Mouse (Mus musculus): ENCODE measurements around the gene Wdr20. TPM values are rescaled to one million over a fixed set of nuclear protein-coding genes. Genes with fewer than 3 reads are reported as not detected.

Gene Wdr20
- polyA plus RNA-seq, 1 experiment from 2014 or later: 33.5 TPM

- WGBS: 92% methylated on average over 8 of the region's 8 CpGs
- no peak for ATAC-seq (ENCODE audit: low FRiP score)
- Histone ChIP-seq H3K4me2 (no peak overlapping the region), H3K9me3 (no peaks in the 10 kb centered on the region), H3K27ac (no peak overlapping the region), H3K9ac (no peak overlapping the region), H3K27me3 (no peaks in the 10 kb centered on the region), H3K4me3 (replicated peaks) (no peak overlapping the region), H3K36me3 (replicated peaks) (peaks cover 24% of the 10 kb centered on the region), H3K4me1 (peaks cover 6% of the 10 kb centered on the region; the same call in 1 of the 2 replicates)
Measured at GRCm38 (mm10) chr12:110791026-110791425, 53.3 kb downstream of the Wdr20 start.

- 87% methylated on average over 6 of the region's 6 CpGs for WGBS
Measured at GRCm38 (mm10) chr12:110795035-110795434, 57.3 kb downstream of the Wdr20 start.

GRCm38 (mm10) chr12:110796748-110797147, 59.0 kb downstream of the Wdr20 start:
- peaks cover 4% of the 10 kb centered on the region; the same call in 1 of the 2 replicates for H3K4me1 ChIP-seq
- no peak overlapping the region for H3K4me2 ChIP-seq
- WGBS: 88% methylated on average over 6 of the region's 6 CpGs
- no peaks in the 10 kb centered on the region for H3K27me3 ChIP-seq
- ATAC-seq (ENCODE audit: low FRiP score): no peak
- H3K36me3 ChIP-seq (replicated peaks): peaks cover 21% of the 10 kb centered on the region
- no peak overlapping the region for H3K27ac ChIP-seq
- H3K9ac ChIP-seq: no peak overlapping the region
- H3K4me3 ChIP-seq (replicated peaks): no peak overlapping the region
- no peaks in the 10 kb centered on the region for H3K9me3 ChIP-seq

More at GRCm38 (mm10) chr12:110795035-110795434, 57.3 kb downstream of the Wdr20 start:
- Histone ChIP-seq H3K9me3 (no peaks in the 10 kb centered on the region), H3K4me2 (no peak overlapping the region), H3K4me3 (replicated peaks) (no peak overlapping the region), H3K27ac (no peak overlapping the region), H3K9ac (no peak overlapping the region), H3K4me1 (peaks cover 4% of the 10 kb centered on the region; the same call in 1 of the 2 replicates), H3K36me3 (replicated peaks) (peaks cover 24% of the 10 kb centered on the region), H3K27me3 (no peaks in the 10 kb centered on the region)
- ATAC-seq (ENCODE audit: low FRiP score): no peak

GRCm38 (mm10) chr12:110797202-110797601, 59.5 kb downstream of the Wdr20 start:
- WGBS: 88% methylated on average over 6 of the region's 6 CpGs
- Histone ChIP-seq H3K27me3 (no peaks in the 10 kb centered on the region), H3K4me3 (replicated peaks) (no peak overlapping the region), H3K9me3 (no peaks in the 10 kb centered on the region), H3K9ac (no peak overlapping the region), H3K4me1 (peaks cover 5% of the 10 kb centered on the region; the same call in 1 of the 2 replicates), H3K36me3 (replicated peaks) (peaks cover 23% of the 10 kb centered on the region), H3K4me2 (no peak overlapping the region), H3K27ac (no peak overlapping the region)
- ATAC-seq (ENCODE audit: low FRiP score): no peak

GRCm38 (mm10) chr12:110797842-110798431, 60.2 kb downstream of the Wdr20 start:
- Histone ChIP-seq H3K27me3 (no peaks in the 10 kb centered on the region), H3K9ac (no peak overlapping the region), H3K4me1 (peaks cover 7% of the 10 kb centered on the region; the same call in 1 of the 2 replicates), H3K9me3 (no peaks in the 10 kb centered on the region), H3K4me3 (replicated peaks) (no peak overlapping the region), H3K27ac (0 out of 2 replicates have a peak overlapping the region, but pooled peaks have one; percentile 8), H3K36me3 (replicated peaks) (peaks cover 17% of the 10 kb centered on the region), H3K4me2 (no peak overlapping the region)
- no peak for ATAC-seq (ENCODE audit: low FRiP score)
- WGBS: 95% methylated on average over 10 of the region's 10 CpGs

- no peak overlapping the region for H3K27ac ChIP-seq
- no peaks in the 10 kb centered on the region for H3K9me3 ChIP-seq
- H3K4me2 ChIP-seq: no peak overlapping the region
- peaks cover 10% of the 10 kb centered on the region for H3K4me1 ChIP-seq
- peaks cover 7% of the 10 kb centered on the region; the same call in 1 of the 2 replicates for H3K36me3 ChIP-seq (replicated peaks)
- WGBS: 89% methylated on average over 4 of the region's 4 CpGs
- H3K9ac ChIP-seq: no peak overlapping the region
- H3K4me3 ChIP-seq (replicated peaks): no peak overlapping the region
- ATAC-seq (ENCODE audit: low FRiP score): no peak
- H3K27me3 ChIP-seq: no peaks in the 10 kb centered on the region
Measured at GRCm38 (mm10) chr12:110799226-110799625, 61.5 kb downstream of the Wdr20 start.

- Histone ChIP-seq H3K27ac (no peak overlapping the region), H3K4me1 (peaks cover 13% of the 10 kb centered on the region), H3K9ac (no peak overlapping the region), H3K27me3 (no peaks in the 10 kb centered on the region), H3K4me3 (replicated peaks) (no peak overlapping the region), H3K4me2 (no peak overlapping the region), H3K36me3 (replicated peaks) (peaks cover 13% of the 10 kb centered on the region), H3K9me3 (no peaks in the 10 kb centered on the region)
- no peak for ATAC-seq (ENCODE audit: low FRiP score)
- 89% methylated on average over 10 of the region's 10 CpGs for WGBS
Measured at GRCm38 (mm10) chr12:110801876-110802464, 64.2 kb downstream of the Wdr20 start.

GRCm38 (mm10) chr12:110802674-110803297, 65.0 kb downstream of the Wdr20 start:
- no peak for ATAC-seq (ENCODE audit: low FRiP score)
- H3K4me2 ChIP-seq: no peak overlapping the region
- WGBS: 90% methylated on average over 5 of the region's 5 CpGs
- H3K9me3 ChIP-seq: no peaks in the 10 kb centered on the region
- no peak overlapping the region for H3K27ac ChIP-seq
- H3K4me3 ChIP-seq (replicated peaks): no peak overlapping the region
- peaks cover 13% of the 10 kb centered on the region for H3K4me1 ChIP-seq
- H3K36me3 ChIP-seq (replicated peaks): peaks cover 19% of the 10 kb centered on the region
- H3K9ac ChIP-seq: no peak overlapping the region
- H3K27me3 ChIP-seq: no peaks in the 10 kb centered on the region

- Histone ChIP-seq H3K36me3 (replicated peaks) (peaks cover 23% of the 10 kb centered on the region), H3K4me3 (replicated peaks) (no peak overlapping the region), H3K27me3 (no peaks in the 10 kb centered on the region), H3K27ac (peak overlapping the region; percentile 33; the same call in 1 of the 2 replicates), H3K9me3 (no peaks in the 10 kb centered on the region), H3K9ac (no peak overlapping the region), H3K4me1 (peaks cover 26% of the 10 kb centered on the region), H3K4me2 (no peak overlapping the region)
- peak; percentile 74; the same call in 1 of the 2 replicates for ATAC-seq (ENCODE audit: low FRiP score)
- WGBS: 26% methylated on average over 10 of the region's 10 CpGs
Measured at GRCm38 (mm10) chr12:110804261-110804660, 66.5 kb downstream of the Wdr20 start.

GRCm38 (mm10) chr12:110806301-110806970, 68.7 kb downstream of the Wdr20 start:
- ATAC-seq (ENCODE audit: low FRiP score): no peak
- Histone ChIP-seq H3K36me3 (replicated peaks) (peaks cover 42% of the 10 kb centered on the region), H3K9me3 (no peaks in the 10 kb centered on the region), H3K4me2 (no peak overlapping the region), H3K4me1 (peaks cover 26% of the 10 kb centered on the region), H3K27ac (no peak overlapping the region), H3K9ac (no peak overlapping the region), H3K4me3 (replicated peaks) (no peak overlapping the region), H3K27me3 (no peaks in the 10 kb centered on the region)
- WGBS: 68% methylated on average over 3 of the region's 3 CpGs

- Histone ChIP-seq H3K4me2 (no peak overlapping the region), H3K36me3 (replicated peaks) (peaks cover 51% of the 10 kb centered on the region), H3K4me3 (replicated peaks) (no peak overlapping the region), H3K9ac (no peak overlapping the region), H3K27ac (0 out of 2 replicates have a peak overlapping the region, but pooled peaks have one; percentile 36), H3K9me3 (no peaks in the 10 kb centered on the region), H3K4me1 (peaks cover 21% of the 10 kb centered on the region), H3K27me3 (no peaks in the 10 kb centered on the region)
- 0 out of 2 replicates have a peak, but pooled peaks have one; percentile 39 for ATAC-seq (ENCODE audit: low FRiP score)
- WGBS: 15% methylated on average over 10 of the region's 10 CpGs
Measured at GRCm38 (mm10) chr12:110808430-110808829, 70.7 kb downstream of the Wdr20 start.

- Histone ChIP-seq H3K4me1 (peaks cover 21% of the 10 kb centered on the region), H3K27me3 (no peaks in the 10 kb centered on the region), H3K27ac (no peak overlapping the region), H3K36me3 (replicated peaks) (peaks cover 52% of the 10 kb centered on the region), H3K4me3 (replicated peaks) (no peak overlapping the region), H3K4me2 (no peak overlapping the region), H3K9ac (no peak overlapping the region), H3K9me3 (no peaks in the 10 kb centered on the region)
- ATAC-seq (ENCODE audit: low FRiP score): no peak
- 81% methylated on average over 5 of the region's 5 CpGs for WGBS
Measured at GRCm38 (mm10) chr12:110808848-110809247, 71.1 kb downstream of the Wdr20 start.

Data from forebrain, embryonic 12.5 days (tissue).